Mouse (Mus musculus): ENCODE data around the gene Pxn. TPM values are rescaled to one million over a fixed set of nuclear protein-coding genes. Genes with fewer than 3 reads are reported as not detected.
"Not testable (repeated sequence)": the region's sequence is repeated elsewhere in the genome, so short reads cannot be mapped to it uniquely, and the experiment has no call there.

Gene Pxn
- total RNA-seq, 1 experiment from 2014 or later: 85.9 TPM

DNA sequence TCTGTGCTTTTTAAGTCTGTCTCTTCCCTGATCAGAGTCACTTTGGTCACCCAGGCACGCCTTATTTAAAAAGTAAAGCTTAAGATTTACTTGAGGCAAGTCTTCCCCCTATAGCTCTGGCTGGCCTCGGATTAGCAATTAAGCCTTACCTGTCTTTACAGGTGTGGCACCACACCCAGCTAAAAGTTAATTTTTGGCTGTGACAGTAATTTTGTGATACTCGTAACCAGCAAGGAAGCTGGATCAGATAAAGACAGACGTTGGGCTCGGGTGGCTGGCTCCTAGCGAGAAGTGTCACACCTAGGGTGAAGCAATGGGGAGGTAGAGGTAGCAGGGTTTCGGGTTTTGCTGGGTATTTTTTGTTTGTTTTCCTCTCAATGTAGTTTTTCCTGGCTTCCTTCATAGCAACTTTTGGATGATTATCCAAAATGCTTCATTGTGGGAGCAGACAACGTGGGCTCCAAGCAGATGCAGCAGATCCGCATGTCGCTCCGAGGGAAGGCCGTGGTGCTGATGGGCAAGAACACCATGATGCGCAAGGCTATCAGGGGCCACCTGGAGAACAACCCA lies 53.9 kb downstream of the Pxn start:
- no peak for ATAC-seq (replicated peaks; ENCODE audit: insufficient number of reproducible peaks, low FRiP score, low TSS enrichment, poor library complexity, severe bottlenecking)

DNA sequence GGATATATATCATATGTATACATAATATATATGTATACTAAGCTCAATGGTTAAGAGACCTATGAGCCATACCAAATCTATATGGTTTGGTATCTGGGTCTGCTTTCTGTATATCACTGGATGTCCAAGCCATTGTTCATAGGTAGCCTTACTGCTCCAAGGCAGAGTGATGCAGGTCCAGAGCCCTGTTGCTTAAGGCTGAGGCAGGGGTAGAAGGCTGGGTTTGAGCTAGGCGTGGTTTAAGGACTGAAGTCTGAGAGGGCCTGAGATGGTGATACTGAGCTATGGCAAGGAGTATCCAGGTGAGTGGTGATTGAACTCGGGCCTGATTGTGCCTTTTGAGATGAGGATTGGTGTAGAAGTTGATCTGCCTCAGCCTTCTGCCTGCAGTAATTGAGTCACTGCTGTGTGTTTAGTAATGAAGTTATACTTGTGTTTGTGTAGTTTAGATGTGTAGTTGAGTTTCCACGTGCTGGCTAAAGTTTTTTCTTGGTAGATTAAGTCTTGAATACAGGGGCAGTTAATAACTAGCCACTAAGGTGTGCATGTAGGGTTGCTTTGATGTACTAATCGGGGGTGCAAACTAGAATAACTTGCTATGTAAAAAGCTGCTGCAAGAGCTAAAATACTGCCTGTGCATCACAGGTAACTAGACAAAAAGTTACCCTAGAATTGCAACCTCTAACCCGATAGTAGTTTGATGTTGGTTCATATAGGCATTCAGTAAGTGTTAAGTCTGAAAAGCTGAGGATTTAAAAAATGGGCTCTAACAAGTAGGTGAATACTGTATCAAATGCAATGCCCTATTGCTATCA lies 57.5 kb downstream of the Pxn start:
- ATAC-seq (replicated peaks; ENCODE audit: insufficient number of reproducible peaks, low FRiP score, low TSS enrichment, poor library complexity, severe bottlenecking): no peak

DNA sequence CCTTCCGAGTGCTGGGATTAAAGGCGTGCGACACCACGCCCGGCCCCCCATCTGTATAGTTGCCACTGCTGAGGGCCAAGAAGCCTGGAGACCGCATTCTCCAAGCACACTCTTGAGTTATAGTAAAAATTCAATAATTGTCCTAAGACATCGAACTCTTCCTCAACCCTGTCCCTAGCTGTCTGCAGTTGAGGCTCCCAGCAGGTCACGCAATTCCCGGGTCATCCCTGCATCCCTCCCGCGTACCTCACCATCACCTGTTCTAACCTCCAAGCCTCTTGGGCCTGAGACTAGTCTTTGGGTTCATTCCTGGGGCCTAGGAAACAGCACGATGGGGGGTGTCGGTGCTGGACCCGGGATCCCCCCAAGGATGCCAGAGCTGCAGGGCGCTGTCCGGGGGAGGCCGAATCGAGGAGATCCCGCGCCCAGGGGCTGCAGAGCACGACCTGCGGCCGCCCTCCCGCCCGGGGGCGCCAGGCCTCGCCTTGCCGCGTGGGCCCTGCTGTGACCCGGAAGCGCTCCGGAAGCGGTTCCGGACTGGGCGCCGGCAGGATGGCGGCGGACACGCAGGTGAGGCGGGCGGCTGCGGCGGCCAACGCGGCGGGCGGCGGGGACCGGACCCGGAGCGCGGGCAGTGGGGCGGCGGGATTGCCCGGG lies 58.4 kb downstream of the Pxn start, which contains the start of gene Gcn1l1:
Gcn1l1 (plus strand) TSS at position 518 of the 657 bp plus-strand sequence.
- no peak for ATAC-seq (replicated peaks; ENCODE audit: insufficient number of reproducible peaks, low FRiP score, low TSS enrichment, poor library complexity, severe bottlenecking)

DNA sequence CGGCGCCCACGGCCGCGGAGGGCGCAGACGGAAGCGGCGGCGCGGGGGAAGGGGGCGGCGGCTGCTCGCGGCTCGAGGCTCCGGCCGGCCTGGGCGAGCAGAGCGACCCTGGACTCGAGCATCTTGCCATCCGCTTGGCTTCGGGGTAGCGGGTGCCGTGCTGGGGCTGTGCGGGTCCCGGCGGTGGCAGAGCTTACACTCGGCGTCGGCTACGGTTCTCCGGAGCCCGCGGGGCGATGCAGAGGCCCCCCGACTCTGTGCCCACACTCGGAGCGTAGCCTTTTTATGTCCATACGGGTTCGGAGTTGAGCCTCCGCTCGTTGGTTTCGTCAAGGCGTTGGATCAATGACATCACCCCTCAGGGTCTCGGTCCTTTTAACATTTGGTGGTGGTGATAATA lies 58.9 kb downstream of the Pxn start:
- no peak for ATAC-seq (replicated peaks; ENCODE audit: insufficient number of reproducible peaks, low FRiP score, low TSS enrichment, poor library complexity, severe bottlenecking)

DNA sequence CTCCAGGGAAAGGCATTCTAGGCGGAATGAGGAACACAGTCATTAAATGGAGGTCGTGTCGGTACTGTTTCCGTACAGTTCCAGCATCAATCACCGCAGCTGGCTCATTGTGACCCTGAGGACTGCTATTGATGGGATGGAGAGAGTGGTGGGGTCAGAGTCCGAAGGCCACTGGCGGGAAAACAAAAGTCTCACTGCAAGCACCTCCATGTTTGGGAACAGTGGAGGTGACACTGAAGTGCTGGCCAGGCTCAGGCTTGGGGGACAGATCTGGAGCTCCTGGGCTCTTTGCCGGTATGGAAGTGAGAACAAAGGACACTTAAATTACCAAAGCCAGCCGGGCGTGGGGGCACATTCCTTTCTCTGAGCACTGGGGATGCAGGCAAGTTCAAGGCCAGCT lies 62.2 kb downstream of the Pxn start:
- no peak for ATAC-seq (replicated peaks; ENCODE audit: insufficient number of reproducible peaks, low FRiP score, low TSS enrichment, poor library complexity, severe bottlenecking)

DNA sequence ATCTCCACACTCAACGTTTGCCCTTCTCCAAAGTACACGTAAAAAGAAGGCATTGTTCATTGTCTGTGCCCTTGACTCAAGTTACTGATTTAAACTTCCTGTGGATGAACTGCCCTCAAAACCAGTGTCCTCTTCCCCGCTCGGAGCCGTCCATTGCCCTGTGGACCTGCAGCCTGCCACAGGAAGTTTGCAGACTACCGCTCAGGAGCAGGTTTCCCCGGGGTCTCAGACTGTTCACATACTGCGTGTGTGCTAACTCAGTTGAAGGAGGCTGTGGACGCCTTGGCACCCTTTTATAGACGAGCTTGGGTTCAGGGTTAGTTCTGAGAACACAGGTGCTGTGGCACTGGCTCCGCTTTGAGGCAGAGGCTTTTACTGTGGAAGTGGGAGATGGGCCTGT lies 62.8 kb downstream of the Pxn start:
- no peak for ATAC-seq (replicated peaks; ENCODE audit: insufficient number of reproducible peaks, low FRiP score, low TSS enrichment, poor library complexity, severe bottlenecking)

DNA sequence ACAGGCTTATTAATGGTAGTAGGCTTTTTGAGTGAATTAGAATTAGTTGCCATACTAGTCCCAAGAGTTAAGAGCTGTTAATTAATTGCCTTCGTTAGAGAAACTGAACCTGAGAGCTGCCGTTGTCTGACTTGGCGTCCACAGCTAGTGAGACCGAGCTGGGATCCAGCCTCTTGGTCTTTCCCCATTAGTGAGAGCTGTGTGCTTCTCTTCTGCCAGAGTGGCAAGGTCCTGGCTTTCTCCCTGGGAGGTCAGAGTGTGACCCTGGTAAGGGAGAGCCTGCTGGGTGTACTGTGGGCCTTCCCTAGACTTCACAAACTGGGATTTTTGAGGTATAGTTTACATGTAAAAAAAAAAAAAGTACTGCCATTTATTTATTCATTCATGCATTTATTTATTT lies 63.2 kb downstream of the Pxn start:
- ATAC-seq (replicated peaks; ENCODE audit: insufficient number of reproducible peaks, low FRiP score, low TSS enrichment, poor library complexity, severe bottlenecking): no peak

DNA sequence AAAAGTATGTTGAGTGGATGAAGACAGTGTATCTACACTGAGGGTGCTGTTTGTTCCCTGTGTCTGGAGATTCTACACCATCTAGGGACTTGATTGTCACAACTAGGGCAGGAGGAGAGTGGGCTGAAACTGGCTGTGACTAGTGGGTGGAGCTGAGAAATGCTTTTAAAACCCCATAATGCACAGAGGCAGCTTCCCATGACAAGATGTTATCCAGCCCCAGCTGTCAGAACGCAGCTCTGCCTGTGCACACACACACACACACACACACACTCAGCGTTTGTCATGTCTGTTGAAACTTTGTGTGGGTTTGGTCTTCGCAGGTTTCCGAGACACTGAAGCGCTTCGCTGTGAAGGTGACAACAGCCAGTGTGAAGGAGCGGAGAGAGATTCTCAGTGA lies 64.6 kb downstream of the Pxn start:
- no peak for ATAC-seq (replicated peaks; ENCODE audit: insufficient number of reproducible peaks, low FRiP score, low TSS enrichment, poor library complexity, severe bottlenecking)

DNA sequence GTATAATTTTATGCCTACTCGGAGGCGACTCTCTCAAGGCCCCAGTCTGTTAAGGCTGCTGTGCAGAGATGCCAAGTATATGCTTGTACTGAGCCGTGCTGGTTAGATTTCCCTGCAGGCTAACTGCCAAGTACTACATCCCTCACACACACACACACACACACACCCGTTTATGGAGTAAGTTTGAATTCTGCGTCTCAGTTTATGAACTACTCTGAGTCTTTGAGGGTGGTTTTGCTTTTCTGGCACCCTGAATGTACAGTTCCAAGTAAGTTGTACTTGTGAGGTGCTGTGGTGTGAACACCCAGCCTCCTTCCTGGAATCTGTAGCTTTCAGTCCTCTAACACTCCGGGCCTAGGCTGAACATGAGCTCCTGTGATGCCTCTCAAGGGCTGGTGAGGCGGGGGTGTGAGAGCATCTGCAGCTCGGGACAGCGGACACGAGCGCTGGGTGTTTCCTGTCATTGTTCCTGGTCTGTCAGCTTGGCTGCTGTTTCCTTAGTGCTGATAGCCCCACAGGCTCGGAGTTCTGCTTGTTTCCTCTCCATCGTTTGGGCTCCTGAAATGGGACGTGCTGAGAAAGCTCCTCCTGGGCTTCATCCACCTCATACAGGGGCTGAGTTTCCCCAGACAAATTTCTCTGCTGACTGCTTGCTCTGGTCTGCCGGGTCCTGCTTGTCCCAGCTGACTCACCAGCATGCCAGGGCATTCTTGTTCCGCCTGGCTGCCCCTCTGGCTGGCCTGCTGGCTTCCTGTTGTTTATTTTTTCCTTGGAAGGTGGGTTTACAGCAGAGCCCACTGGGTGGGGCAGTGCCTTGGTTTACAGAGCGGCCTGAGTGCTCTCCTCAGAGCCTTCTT lies 66.4 kb downstream of the Pxn start:
- no peak for ATAC-seq (replicated peaks; ENCODE audit: insufficient number of reproducible peaks, low FRiP score, low TSS enrichment, poor library complexity, severe bottlenecking)

DNA sequence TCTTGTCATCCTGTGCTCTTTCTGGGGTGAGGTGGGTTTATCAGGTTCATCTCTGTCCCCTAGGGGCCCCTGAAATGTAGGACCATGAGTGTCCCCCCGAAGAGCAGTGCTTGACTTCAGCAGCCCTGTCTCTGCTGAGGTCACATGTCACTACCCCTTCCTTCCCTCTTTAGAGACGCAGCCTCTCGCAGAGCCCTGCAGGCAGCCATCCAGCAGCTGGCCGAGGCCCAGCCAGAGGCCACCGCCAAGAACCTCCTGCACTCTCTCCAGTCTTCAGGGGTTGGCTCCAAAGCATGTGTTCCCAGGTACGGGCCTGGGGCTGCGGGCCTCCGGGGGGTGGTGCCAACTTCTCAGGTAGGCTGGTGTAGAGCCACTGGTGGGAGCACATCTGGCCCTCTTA lies 68.5 kb downstream of the Pxn start:
- no peak for ATAC-seq (replicated peaks; ENCODE audit: insufficient number of reproducible peaks, low FRiP score, low TSS enrichment, poor library complexity, severe bottlenecking)

DNA sequence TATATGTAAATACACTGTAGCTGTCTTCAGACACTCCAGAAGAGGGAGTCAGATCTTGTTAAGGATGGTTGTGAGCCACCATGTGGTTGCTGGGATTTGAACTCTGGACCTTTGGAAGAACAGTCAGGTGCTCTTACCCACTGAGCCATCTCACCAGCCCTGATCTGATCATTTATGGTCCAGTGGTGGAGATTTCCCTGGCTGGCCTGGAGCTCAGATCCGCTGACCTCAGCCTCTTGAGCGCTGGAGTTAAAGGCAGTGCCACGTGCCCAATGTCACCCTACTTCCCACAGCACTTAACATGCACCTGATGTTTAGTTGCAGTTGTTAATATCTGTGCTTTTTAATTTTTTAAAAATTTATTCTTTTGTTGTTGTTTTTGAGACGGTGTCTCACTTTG lies 71.2 kb downstream of the Pxn start:
- not testable (repeated sequence) for ATAC-seq (replicated peaks; ENCODE audit: insufficient number of reproducible peaks, low FRiP score, low TSS enrichment, poor library complexity, severe bottlenecking)

DNA sequence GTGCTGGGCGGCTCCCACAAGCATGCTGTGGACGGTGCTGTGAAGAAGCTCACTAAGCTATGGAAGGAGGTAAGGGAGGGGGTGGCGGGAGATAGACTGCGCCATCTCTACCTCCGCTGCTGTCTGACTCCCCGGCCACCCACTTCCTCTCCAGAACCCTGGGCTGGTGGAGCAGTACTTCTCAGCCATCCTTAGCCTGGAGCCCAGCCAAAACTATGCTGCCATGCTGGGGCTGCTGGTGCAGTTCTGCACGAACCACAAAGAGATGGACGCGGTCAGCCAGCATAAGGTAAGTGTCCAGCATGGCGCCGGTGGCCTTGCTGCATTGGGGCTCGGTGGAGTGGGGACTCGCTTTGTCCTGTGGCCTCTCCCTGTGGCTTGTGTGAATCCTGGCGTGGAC lies 72.4 kb downstream of the Pxn start:
- no peak for ATAC-seq (replicated peaks; ENCODE audit: insufficient number of reproducible peaks, low FRiP score, low TSS enrichment, poor library complexity, severe bottlenecking)

DNA sequence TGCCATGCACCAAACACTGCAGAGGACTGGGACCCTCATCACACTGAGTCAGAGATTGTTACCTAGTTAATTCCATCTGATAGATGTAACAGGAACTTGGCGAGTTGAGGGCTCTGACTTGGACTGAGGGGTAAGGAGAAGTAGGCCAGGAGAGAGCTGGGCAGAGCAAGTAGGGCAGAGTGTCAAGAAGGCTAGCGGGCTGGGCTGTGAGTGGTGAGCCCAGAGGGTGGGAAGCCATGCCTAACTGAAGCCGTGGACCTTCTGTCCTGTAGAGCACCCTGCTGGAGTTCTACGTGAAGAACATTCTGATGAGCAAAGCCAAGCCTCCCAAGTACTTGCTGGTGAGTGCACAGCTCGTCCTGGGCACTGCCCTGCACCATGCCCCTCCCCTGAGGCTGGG lies 72.9 kb downstream of the Pxn start:
- no peak for ATAC-seq (replicated peaks; ENCODE audit: insufficient number of reproducible peaks, low FRiP score, low TSS enrichment, poor library complexity, severe bottlenecking)

DNA sequence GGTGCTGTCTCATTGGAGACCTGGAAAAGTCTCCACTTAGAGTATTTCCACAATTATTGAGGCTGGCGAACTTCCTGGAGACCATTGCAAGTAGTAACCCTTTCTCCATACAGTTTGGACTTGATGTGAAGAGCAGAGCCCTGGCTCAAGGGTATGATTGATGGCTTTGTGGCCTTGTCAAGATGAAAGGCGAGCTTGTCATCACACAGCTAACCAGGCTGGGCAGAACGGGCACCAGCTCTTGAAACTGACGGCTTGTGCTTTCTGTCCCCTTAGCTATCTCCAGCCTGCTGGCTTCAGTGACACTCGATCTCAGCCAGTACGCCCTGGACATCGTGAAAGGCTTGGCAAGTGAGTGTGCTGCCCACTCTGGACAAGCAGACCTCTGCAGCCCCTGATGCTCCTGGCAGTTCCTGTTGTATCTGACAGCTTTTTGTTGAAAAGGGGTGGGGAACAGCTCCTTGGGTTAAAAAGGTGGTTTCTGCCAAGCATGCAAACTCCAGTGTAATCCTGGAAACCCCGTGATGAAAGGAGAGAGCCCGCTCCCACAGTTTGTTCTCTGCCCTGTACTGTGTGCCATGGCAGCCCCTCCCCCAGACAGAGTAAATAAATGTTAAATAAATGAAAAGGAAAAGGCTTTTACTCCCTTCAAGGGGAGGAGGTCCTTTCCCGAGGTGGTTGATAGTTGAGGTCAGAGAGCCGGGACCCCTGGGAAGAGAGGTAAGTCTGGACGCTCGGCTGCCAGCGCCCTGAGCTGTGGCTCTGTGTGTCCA lies 73.9 kb downstream of the Pxn start:
- ATAC-seq (replicated peaks; ENCODE audit: insufficient number of reproducible peaks, low FRiP score, low TSS enrichment, poor library complexity, severe bottlenecking): no peak

DNA sequence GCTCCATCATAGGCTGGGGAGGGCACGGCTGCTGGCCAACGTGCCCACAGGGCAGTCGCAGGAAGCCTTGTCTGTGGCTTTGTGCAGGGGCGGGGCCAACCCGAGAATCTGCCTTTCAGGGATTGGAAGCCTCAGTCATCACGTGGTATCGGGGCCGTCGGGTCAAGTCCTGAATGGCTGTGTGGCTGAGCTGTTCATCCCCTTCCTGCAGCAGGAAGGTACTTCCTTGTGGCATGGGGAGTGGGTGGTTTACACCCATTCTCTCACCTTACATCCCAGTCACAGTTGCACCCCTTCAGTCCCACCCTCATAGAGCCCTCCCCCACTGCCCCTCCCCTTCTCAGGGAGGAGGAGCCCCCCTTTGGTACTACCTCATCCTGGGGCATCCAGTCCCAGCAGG lies 75.2 kb downstream of the Pxn start:
- ATAC-seq (replicated peaks; ENCODE audit: insufficient number of reproducible peaks, low FRiP score, low TSS enrichment, poor library complexity, severe bottlenecking): no peak

DNA sequence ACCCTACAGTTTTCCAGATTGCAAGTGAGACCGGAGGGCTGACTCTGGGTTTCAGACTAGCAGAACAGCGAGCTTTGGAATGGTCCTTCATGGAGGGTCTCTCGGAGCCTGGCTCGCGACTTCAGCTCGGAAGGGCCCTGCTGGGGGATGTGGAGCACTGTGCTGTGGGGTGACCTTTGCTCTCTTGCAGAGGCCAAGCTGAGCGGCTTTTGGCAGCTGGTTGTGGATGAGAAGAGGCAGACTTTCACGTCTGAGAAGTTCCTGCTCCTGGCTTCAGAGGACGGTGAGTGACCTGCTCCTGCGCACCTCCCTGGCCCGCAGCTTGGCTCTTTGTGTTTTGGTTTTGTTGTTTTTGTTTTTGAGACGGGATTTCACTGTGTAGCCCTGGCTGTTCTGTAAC lies 79.1 kb downstream of the Pxn start:
- no peak for ATAC-seq (replicated peaks; ENCODE audit: insufficient number of reproducible peaks, low FRiP score, low TSS enrichment, poor library complexity, severe bottlenecking)

DNA sequence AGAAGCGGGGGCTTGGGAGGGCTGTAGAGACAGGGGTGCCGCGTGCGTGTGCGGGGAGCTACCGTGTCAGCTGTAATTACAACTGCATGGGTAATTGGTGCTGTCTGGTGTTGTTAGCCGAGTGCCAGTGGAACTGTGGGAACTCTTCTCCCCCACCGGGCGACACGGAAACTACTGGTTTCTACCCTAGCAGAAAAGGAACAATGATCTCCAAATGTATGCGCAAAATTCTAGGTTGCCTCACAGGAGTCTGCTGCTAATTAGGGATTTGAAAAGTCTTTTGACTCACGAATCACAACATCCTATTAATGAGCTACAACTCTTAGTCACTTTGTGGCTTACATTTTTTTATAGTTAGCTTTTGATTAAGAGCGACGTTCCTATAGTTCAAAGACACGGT lies 79.7 kb downstream of the Pxn start:
- ATAC-seq (replicated peaks; ENCODE audit: insufficient number of reproducible peaks, low FRiP score, low TSS enrichment, poor library complexity, severe bottlenecking): no peak

DNA sequence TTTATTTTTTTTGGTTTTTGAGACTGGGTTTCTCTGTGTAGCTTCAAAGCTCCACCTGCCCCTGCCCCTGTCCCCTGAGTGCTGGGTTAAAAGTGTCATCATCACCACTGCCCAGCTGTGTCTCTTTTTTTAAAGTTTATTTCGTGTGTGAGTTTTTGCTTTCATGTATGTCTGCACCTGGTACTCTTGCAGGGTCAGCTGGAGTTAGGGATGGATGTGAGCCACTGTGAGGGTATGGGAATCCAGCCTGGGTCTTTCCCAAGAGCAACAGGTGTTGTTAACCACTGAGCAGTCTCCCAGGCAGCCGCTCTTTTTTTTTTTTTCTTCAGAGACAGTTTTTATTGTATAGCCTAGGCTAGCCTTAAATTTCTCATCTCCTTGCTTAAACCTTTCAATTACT lies 80.3 kb downstream of the Pxn start:
- ATAC-seq (replicated peaks; ENCODE audit: insufficient number of reproducible peaks, low FRiP score, low TSS enrichment, poor library complexity, severe bottlenecking): no peak

DNA sequence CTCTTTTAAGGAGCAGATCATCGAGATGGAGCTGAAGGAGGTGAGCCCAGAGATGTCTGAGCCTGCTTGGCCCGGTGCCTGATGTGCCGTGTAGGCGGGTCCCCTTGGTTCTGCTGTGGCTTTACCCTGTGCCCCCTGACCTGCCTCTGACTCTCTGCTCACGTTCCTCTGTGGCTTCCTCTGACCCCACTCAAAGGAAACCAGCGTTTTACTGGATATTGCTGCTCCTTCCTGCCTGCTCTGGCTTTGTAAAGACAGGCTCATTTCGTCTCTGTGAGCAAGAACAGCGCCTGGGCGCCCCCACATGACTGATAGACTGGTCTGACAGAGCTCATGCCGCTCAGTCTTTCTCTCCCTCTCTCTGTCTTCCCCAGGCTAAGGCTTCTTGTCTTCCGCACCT lies 84.6 kb downstream of the Pxn start:
- ATAC-seq (replicated peaks; ENCODE audit: insufficient number of reproducible peaks, low FRiP score, low TSS enrichment, poor library complexity, severe bottlenecking): no peak
